Mouse (Mus musculus) heart, embryonic 10.5 days (tissue): Measurements from ENCODE around the gene Mxra8. TPM values are rescaled to one million over a fixed set of nuclear protein-coding genes. Genes with fewer than 3 reads are reported as not detected.

Experiments used
- DNase-seq: peaks from one replicate; pipeline ENCODE4 v3.0.0-alpha.2; 2017; ENCODE audit warnings: low spot score
- H3K27ac ChIP-seq: fragments of 300-500 bp; sonication (generic); 2 replicates; pipeline ENCODE4 v1.5.1; 2016; ENCODE audit warnings: mild to moderate bottlenecking
- H3K27me3 ChIP-seq: fragments of 300-500 bp; sonication (generic); 2 replicates; pipeline ENCODE4 v1.6.1; 2016; ENCODE audit warnings: mild to moderate bottlenecking; ENCODE audit not compliant: poor library complexity, insufficient read depth, severe bottlenecking
- H3K36me3 ChIP-seq: fragments of 300-500 bp; sonication (generic); 2 replicates; pipeline ENCODE4 v1.6.1; 2016; ENCODE audit warnings: mild to moderate bottlenecking, moderate library complexity
- H3K4me1 ChIP-seq: fragments of 300-500 bp; sonication (generic); 2 replicates; pipeline ENCODE4 v1.6.1; 2016; ENCODE audit warnings: mild to moderate bottlenecking
- H3K4me3 ChIP-seq: fragments of 300-500 bp; sonication (generic); 2 replicates; pipeline ENCODE4 v1.5.1; 2016; ENCODE audit warnings: mild to moderate bottlenecking, moderate library complexity
- H3K9me3 ChIP-seq: fragments of 300-500 bp; sonication (generic); 2 replicates; pipeline ENCODE4 v1.6.1; 2016; ENCODE audit warnings: mild to moderate bottlenecking, moderate library complexity
- WGBS: fragments of 180-500 bp; shearing (Covaris S2); methylation state at CpG from one replicate; pipeline ENCODE4 v1.1.7; 2016; 5-methylcytosine and 5-hydroxymethylcytosine counted together
- microRNA-seq: library from miRNA; unstranded; fragments of <30 nt; microRNA quantifications from one replicate; pipeline ENCODE4, GENCODE M21; 2017
- polyA plus RNA-seq: library from polyadenylated mRNA; unstranded; fragments of >200 nt; fragmentation: Nextera tagmentation; extraction: Ambion mirVana; gene quantifications from 2 replicates; pipeline ENCODE4 v1.2.1, GENCODE M21; 2016

Mxra8 gene
- polyA plus RNA-seq, 1 experiment from 2014 or later = 50.5 TPM

DNA sequence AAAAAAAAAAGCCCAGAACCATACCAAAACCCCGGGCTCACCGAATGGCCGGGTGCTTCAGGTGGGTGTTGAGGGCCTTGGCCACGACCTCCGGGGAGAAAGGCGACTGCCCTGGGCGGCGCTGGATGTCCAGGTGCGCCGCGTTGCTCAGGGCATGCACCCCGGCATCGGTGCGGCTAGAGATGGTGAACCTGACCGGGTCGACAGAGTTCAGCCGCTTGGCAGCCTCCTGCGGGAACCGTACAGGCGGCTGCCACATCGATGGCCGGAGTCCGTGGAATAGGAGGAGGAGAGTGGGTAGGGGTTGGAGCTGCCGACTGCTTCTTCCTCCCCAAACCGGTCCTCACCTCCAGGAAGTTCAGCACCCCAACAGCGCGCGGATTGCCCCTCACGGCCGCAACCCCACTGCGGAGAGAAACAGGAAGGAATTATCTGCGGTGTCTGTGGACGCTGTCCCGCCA lies 51.6 kb downstream of the Mxra8 start:
- DNase-seq = no peak
- peaks cover 43% of the 10 kb centered on the region for H3K4me1 ChIP-seq
- no peaks in the 10 kb centered on the region for H3K9me3 ChIP-seq
- H3K4me3 ChIP-seq = peak overlapping the region; percentile 87
- H3K36me3 ChIP-seq = peaks cover 37% of the 10 kb centered on the region
- H3K27ac ChIP-seq = peak overlapping the region; percentile 96
- 0 out of 2 replicates have a peak, but pooled peaks cover 5% of the 10 kb centered on the region for H3K27me3 ChIP-seq
- under 1% methylated on average over 34 of the region's 34 CpGs for WGBS

DNA sequence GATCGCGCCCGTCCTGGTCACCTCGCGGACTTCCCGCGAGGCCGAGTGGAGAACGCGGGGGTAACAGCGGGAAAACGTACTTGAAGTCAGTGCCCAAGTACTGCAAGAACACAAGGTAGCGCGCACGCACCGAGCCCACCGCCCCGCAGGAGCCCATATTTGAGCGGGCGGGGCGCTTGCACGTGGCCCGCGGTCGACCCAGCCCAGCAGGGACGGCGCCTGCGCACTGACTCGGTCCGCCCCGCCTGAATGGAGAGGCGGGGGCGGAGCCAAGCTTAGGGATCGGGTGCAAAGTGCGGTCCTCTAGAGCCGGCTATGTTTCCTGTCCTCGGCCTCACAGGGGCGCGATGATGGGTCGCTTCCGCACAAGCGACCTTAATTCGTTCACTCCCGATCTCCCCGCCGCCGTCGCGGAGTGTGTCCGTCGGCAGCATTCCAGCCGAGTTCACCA lies 52.1 kb downstream of the Mxra8 start, which contains the start of the genes Pusl1 and Acap3:
Gene Pusl1, minus strand, starts transcription at position 231 of the 451 bp plus-strand sequence.
Gene Acap3, plus strand, starts transcription at position 272 of the 451 bp plus-strand sequence.
- peak within 1 kb of the TSS; percentile 96 for H3K27ac ChIP-seq
- peak within 1 kb of the TSS; percentile 87 for H3K4me3 ChIP-seq
- 0 out of 2 replicates have a peak, but pooled peaks cover 5% of the 10 kb centered on the region for H3K27me3 ChIP-seq
- peak; percentile 96 for DNase-seq
- peaks cover 37% of the 10 kb centered on the region for H3K36me3 ChIP-seq
- H3K4me1 ChIP-seq = peaks cover 43% of the 10 kb centered on the region
- WGBS = under 1% methylated on average over 52 of the region's 52 CpGs
- no peaks in the 10 kb centered on the region for H3K9me3 ChIP-seq

DNA sequence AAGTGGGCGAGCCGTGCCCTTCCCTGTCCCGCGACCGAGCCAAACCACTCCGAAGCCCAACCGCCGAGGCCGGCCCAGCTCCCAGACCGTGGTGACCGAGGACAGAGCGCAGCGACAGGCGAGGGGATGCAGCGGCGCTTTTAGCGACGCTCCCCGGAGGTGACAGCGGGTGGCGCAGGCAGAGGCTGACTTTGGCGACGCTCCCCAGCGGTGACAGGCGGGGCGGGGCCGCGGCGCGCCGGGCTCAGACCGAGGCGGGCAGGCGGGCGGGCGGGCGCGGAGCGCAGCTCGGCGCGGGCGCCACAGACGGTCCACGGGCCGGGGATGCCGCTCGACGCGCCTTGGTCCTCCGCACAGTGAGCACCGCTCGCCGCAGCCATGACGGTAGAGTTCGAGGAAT lies 52.5 kb downstream of the Mxra8 start:
- H3K27ac ChIP-seq = peak overlapping the region; percentile 96
- peaks cover 43% of the 10 kb centered on the region for H3K4me1 ChIP-seq
- H3K9me3 ChIP-seq = no peaks in the 10 kb centered on the region
- H3K4me3 ChIP-seq = peak overlapping the region; percentile 87
- H3K27me3 ChIP-seq = 0 out of 2 replicates have a peak, but pooled peaks cover 5% of the 10 kb centered on the region
- WGBS = under 1% methylated on average over 53 of the region's 56 CpGs
- peak; percentile 91 for DNase-seq
- peaks cover 37% of the 10 kb centered on the region for H3K36me3 ChIP-seq

DNA sequence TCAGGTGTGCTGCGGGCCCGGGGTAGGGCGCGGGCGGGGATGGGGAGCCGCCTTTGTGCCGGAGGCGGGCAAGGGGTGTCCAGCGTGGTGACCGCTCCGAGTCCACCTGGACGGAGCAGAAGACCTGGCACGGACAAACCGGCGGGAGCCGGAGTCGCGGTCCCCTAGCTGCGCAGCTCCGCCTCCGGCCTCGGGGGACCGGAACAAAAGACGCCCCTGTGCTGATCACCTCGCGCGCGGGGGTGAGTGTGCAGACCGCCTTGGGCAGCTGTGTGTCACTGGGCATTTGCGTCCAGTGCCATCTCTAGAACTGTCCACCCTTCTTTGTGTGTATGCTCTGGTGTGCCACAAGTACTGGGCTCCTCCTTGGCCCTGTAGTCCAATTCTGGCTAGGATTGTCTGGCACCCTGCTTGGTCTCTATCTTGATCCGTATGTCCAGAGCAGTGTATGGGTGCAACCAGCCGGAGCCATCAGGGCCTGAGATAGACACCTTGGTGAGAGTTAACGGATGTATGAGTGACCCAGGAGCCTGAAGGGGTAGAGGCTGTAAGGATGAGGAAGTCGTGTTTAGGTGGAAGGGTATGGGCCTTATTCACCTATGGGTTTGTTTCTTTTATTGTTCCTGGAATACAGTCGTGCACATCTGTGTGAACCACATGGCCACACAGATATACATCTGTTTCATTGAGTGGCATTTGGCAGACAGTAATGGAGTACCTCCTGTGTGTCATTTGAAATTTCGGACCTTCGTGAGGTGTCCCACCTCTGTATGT lies 53.1 kb downstream of the Mxra8 start:
- WGBS = 6% methylated on average over 37 of the region's 37 CpGs
- peaks cover 43% of the 10 kb centered on the region for H3K4me1 ChIP-seq
- H3K27ac ChIP-seq = peak overlapping the region; percentile 96
- H3K36me3 ChIP-seq = peaks cover 33% of the 10 kb centered on the region
- H3K27me3 ChIP-seq = 0 out of 2 replicates have a peak, but pooled peaks cover 5% of the 10 kb centered on the region
- H3K4me3 ChIP-seq = peak overlapping the region; percentile 87
- peak; percentile 88 for DNase-seq
- no peaks in the 10 kb centered on the region for H3K9me3 ChIP-seq

DNA sequence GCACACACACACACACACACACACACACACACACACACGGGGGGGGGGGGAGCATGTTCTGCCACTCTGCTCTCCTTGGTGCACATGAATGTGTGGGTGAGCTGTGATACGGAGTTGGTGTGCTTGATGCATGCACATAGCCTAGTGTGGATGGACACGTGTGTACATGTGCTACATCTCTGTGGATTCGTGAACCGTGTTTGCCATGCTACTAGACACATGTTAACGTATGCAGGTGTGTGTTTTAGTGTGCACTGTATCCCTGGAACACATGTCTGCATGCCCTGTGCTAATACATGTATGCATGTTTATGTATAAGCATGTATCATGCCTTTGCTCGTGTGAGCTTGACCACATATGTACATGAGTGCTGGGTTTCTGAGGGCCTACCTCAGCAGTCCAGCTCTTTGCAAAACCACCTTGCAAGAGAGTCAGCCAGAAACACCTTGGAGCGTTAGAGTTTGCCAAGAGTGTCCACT lies 53.8 kb downstream of the Mxra8 start:
- Histone ChIP-seq H3K4me1 (peaks cover 43% of the 10 kb centered on the region), H3K27ac (no peak overlapping the region), H3K9me3 (no peaks in the 10 kb centered on the region), H3K36me3 (peaks cover 31% of the 10 kb centered on the region), H3K4me3 (peak overlapping the region; percentile 87), H3K27me3 (0 out of 2 replicates have a peak, but pooled peaks cover 5% of the 10 kb centered on the region)
- 78% methylated on average over 8 of the region's 8 CpGs for WGBS
- no peak for DNase-seq

Small RNA genes within 50 kb of the gene (microRNA-seq; reads per million reads assigned to microRNA genes)
- gene Gm27743 = not detected

Other genes starting within 250 kb of the Mxra8 start
- gene Slc35e2, start 238.3 kb upstream of the Mxra8 start, polyA plus RNA-seq = 8.4 and 9.5 TPM in 2 replicates
- 48.6 and 60.2 TPM in 2 replicates for gene Cdk11b, start 214.8 kb upstream of the Mxra8 start, polyA plus RNA-seq
- gene Gm10563, start 194.3 kb upstream of the Mxra8 start, polyA plus RNA-seq = not detected in 2 replicates
- gene Mmp23, start 186.3 kb upstream of the Mxra8 start, polyA plus RNA-seq = 34.6 and 39.8 TPM in 2 replicates
- 15.4 and 16.8 TPM in 2 replicates for gene Mib2, start 170.5 kb upstream of the Mxra8 start, polyA plus RNA-seq
- gene Fndc10, start 145.3 kb upstream of the Mxra8 start, polyA plus RNA-seq = 0.78 and 1.7 TPM in 2 replicates
- gene Ssu72, start 134.9 kb upstream of the Mxra8 start, polyA plus RNA-seq = 146 and 152 TPM in 2 replicates
- 0.38 and 0.54 TPM in 2 replicates for gene Tmem240, start 104.9 kb upstream of the Mxra8 start, polyA plus RNA-seq
- 133 and 147 TPM in 2 replicates for gene Atad3a, start 78.6 kb upstream of the Mxra8 start, polyA plus RNA-seq
- 2.1 and 3.1 TPM in 2 replicates for gene Vwa1, start 65.0 kb upstream of the Mxra8 start, polyA plus RNA-seq
- 2.1 and 4.7 TPM in 2 replicates for gene Tmem88b, start 53.8 kb upstream of the Mxra8 start, polyA plus RNA-seq
- gene Ankrd65, start 49.2 kb upstream of the Mxra8 start, polyA plus RNA-seq = not detected in 2 replicates
- gene Mrpl20, start 36.8 kb upstream of the Mxra8 start, polyA plus RNA-seq = 176 and 226 TPM in 2 replicates
- 131 and 150 TPM in 2 replicates for gene Ccnl2, start 27.2 kb upstream of the Mxra8 start, polyA plus RNA-seq
- 157 and 170 TPM in 2 replicates for gene Aurkaip1, start 8.4 kb upstream of the Mxra8 start, polyA plus RNA-seq
- 2.8 and 3.6 TPM in 2 replicates for gene Dvl1, start 7.7 kb downstream of the Mxra8 start, polyA plus RNA-seq
- 0.13 and 0.14 TPM in 2 replicates for gene Tas1r3, start 23.7 kb downstream of the Mxra8 start, polyA plus RNA-seq
- gene Cptp, start 29.8 kb downstream of the Mxra8 start, polyA plus RNA-seq = 14.0 and 16.2 TPM in 2 replicates
- 52.1 and 73.9 TPM in 2 replicates for gene Ints11, start 29.9 kb downstream of the Mxra8 start, polyA plus RNA-seq
- 43.8 and 43.9 TPM in 2 replicates for gene Pusl1, start 52.1 kb downstream of the Mxra8 start, polyA plus RNA-seq
- 12.3 and 13.3 TPM in 2 replicates for gene Acap3, start 52.1 kb downstream of the Mxra8 start, polyA plus RNA-seq
- gene Ube2j2, start 104.2 kb downstream of the Mxra8 start, polyA plus RNA-seq = 97.2 and 135 TPM in 2 replicates
- gene C1qtnf12, start 122.6 kb downstream of the Mxra8 start, polyA plus RNA-seq = 26.2 and 27.0 TPM in 2 replicates
- 10.7 and 12.9 TPM in 2 replicates for gene B3galt6, start 153.0 kb downstream of the Mxra8 start, polyA plus RNA-seq
- gene Sdf4, start 153.2 kb downstream of the Mxra8 start, polyA plus RNA-seq = 139 and 148 TPM in 2 replicates
- gene Tnfrsf4, start 174.2 kb downstream of the Mxra8 start, polyA plus RNA-seq = 0.28 and 1.0 TPM in 2 replicates
- gene Tnfrsf18, start 186.5 kb downstream of the Mxra8 start, polyA plus RNA-seq = 1.4 and 1.7 TPM in 2 replicates
- 0.19 and 0.38 TPM in 2 replicates for gene Ttll10, start 219.7 kb downstream of the Mxra8 start, polyA plus RNA-seq